Mouse (Mus musculus) lung, adult 2 months (tissue): Measurements from ENCODE around the gene Glod5.

Experiments
- CTCF ChIP-seq: fragments of 200-500 bp; IDR thresholded peaks from 2 replicates; pipeline ENCODE4 v1.5.1; 2011; ENCODE audit warnings: mild to moderate bottlenecking, low read length, control low read depth; ENCODE audit not compliant: insufficient read depth
- POLR2A ChIP-seq: fragments of 200-500 bp; IDR thresholded peaks from 2 replicates; pipeline ENCODE4 v1.6.1; 2011; ENCODE audit warnings: low read depth, mild to moderate bottlenecking, control low read depth, low read length, borderline replicate concordance; ENCODE audit errors: extremely low read depth

GRCm38 (mm10) chrX:8026811-8027210, 8.5 kb upstream of the Glod5 start:
- TF ChIP-seq CTCF (no peak), POLR2A (no peak)
